Mouse (Mus musculus): ENCODE results near the gene Nrxn1. TPM values are rescaled to one million over a fixed set of nuclear protein-coding genes. Genes with fewer than 3 reads are reported as not detected.
"Not testable (repeated sequence)": the region's sequence is repeated elsewhere in the genome, so short reads cannot be mapped to it uniquely, and the experiment has no call there.

Nrxn1 gene
- total and polyA plus RNA-seq, 3 experiments: 5.3 to 12.7 (median 7.1) TPM

DNA sequence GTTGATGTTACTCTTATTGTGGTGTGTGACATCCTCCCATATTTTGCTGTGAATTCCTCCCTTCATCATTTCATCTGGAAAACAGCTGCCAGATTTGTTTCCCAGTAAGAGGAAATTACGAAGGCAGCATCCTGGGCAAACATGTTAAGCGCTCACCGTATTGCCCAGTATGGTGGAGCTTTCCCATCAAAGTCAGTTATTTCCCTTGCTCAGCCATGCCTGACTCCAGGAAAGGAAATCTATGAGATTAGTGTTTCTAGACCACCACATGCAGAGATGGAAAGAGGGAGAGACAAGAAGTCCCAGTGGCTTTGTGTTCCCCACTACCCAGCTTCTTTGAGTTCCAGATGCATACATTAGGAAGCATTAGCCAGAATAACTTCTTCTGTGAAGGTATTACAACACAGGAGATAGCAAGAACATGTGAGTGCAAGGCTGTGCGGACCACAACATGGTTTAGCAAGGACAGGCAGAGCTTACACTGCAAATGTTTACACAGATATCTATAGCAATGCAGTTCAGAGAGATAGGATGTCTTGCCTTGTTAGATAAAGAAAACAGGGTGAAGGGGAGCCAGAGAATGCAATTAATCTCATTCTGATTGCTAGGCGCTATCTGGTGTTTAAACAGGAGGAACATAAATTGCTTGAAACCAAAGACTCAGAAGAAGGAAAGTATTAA lies 839.3 kb downstream of the Nrxn1 start:
- DNase-seq: no peak

DNA sequence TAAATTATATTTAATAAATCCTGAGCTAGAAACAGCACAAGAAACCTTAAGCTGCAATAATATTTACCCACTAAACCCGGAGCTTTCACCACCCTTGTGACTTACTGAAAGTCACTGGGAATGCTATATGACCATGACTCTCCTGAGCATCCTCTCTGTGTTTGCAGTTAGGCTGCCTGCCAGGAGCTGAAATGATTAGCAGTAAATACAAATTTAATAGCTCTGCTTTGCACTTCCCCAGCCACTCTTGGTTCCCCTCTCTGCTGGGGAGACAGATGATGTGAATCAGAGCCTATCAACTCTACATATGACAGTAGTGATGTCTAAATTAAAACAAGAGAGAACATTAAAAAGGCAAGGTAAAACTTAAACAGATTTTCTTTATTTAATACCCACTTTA lies 840.7 kb downstream of the Nrxn1 start:
- no peak for DNase-seq

DNA sequence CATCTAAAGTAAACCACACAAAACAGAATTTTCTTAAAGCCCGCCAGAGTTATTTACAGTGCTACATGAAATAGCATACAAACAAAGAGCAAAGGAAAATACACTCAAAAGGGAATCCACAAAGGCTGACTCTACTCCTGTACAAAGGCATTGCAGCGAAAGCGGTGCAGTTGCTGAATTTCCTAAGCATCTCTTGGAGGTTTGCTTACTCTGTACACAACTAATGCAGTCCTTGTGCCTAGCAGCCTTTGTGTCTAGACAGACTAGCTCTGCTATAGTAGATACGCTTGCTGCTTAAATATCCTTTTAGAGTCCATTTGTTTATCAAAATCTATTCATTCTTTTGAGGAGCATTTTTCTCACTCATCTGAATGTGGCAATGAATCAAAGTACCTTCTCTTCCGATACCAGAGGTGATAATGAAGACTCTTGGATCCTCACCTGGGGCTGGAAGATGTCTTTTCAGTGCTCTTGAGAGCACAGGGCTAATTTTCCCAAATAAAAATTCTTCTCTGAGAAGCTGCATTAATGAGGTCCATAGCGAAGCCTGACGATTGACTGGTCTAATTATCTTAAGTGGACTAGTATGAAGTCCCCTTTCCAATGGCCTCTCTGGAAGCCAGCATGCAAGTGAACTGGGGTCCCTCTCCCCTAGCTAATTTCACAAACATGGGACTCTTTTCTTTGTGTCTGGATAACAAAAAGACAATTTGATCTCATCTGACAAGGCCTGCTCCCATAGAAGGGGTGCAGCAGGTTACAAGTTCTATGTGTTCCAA lies 845.6 kb downstream of the Nrxn1 start:
- DNase-seq: no peak

DNA sequence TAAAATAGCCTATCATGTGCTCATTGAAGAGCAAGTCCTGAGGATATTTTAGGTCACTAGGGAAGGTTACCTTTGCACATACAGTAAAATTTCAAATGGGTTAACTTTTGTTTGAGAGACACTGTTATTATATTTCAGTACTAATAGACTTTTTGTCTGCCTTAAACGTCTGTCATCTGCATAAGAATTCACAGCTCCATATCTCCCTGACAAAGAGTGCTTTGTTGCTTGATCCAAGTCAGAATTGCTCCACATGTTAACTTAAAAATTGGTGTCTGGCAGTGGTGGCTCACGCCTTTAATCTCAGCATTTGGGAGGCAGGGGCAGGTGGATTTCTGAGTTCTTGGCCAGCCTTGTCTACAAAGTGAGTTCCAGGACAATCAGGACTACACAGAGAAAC lies 848.5 kb downstream of the Nrxn1 start:
- DNase-seq: no peak

DNA sequence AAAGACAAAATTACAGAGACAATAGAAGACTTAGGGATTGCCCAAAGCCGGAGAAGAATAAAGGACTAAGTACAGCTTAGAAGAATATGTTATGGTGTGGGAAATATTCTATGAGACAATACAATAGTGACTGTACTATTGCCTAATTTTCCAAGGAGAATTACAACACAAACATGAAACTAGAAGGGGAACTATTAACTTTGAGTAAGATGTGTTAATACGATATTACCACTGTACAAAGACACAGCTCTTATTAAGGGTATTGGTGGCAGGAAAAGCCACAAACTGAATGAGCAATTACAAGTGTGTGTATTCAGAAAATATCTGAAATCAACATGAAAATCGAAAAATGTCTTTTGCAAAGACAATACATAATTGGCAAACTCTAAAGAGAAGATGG lies 853.9 kb downstream of the Nrxn1 start:
- no peak for DNase-seq

DNA sequence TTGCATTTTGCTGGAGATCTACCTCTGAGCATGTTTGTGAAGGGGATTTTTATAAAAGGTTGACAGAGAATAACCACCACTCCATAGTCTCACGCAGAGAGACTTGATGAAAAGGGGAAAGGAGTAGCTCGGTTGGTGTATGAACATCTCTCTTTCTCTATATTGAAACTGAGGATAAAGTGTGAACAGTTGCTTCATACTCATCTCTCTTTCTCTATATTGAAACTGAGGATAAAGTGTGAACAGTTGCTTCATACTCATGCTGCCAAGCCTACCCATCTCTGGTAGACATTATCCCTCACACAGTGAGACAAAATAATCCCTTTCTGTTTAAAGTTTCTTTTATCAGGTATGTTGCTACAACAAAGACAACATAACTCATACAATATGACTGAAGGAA lies 854.4 kb downstream of the Nrxn1 start:
- DNase-seq: no peak

DNA sequence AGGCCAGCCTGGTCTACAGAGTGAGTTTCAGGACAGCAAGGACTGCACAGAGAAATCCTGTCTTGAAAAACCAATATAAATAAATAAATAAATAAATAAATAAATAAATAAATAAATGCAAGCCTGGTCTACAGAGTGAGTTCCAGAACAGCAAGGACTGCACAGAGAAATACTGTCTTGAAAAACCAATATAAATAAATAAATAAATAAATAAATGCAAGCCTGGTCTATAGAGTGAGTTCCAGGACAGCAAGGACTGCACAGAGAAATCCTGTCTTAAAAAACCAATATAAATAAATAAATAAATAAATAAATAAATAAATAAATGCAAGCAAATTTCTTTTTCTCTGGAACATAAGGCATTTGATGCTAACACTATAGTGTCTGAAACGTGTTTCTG lies 857.2 kb downstream of the Nrxn1 start:
- DNase-seq: not testable (repeated sequence)

DNA sequence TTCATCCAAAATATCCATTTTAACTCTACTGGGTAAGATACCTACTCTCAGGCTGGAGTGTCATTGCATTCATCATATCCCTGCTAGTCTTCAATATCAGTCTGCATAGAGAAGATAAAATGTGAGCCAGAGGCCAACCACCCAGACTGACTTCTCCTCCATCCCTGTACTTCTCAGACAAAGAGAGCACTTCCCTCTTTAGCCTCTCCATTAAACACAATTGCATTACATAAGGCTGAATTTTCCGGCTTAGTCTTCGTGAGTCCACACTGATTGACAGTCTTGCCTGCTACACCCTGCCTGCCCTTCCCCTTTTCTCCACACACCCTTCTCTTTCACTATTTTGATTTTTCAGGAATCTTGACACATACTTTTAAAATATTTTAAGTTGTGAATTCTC lies 858.1 kb downstream of the Nrxn1 start:
- DNase-seq: no peak

DNA sequence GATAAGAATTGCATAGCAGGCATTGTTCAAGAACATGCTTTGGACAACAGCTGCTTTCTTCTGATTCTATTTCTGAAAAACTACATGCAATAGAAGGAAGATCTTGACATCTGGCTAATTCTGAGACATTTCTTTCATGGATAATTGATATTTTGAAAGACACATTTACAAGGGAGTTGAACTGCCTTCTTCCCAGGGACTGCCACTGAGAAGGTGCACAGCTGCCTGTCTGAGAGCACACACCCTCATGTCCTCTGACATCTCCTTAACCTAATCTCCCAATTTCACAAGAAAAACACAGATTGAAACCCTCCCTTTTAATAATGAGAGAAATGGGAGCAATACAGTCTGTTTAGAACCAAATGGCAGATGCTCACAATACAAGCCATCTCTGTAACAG lies 884.3 kb downstream of the Nrxn1 start:
- DNase-seq: no peak

DNA sequence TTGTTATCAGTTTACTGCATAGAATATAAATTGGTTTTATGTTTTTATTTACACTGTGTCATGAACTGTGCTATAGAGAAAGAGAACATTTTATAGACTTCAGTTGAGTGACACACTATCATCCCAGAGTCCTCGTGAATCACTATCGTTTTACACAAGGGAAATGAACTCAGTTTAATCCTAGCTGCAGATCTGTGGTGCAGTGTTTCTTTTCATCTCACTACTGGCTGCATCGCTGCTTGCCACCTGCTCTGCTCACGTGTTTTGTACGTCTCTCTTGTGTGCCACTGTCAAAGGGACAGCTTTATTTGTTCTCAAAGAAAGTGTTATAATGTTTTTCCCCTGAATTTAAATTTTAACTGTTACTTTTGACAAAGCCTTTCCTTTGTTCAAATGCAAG lies 885.3 kb downstream of the Nrxn1 start:
- no peak for DNase-seq

DNA sequence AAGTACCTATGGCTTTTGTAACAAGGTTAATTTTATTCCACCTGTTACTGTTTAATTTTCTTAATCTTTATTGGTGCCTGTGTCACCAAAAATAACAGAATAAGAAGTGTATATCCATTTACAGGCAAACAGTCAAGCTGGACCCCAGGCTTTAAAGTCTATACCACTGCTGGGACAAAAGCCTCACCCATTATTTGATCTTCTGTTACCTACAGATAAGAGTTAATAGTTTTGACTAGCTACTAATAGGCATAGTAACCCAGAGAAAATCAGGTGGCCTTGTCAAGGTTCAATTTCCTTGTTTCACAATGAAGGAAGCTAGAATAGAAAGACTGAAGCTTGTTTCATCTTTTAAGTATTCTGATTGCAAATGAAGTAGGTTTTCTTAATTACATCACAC lies 888.9 kb downstream of the Nrxn1 start:
- DNase-seq: no peak

DNA sequence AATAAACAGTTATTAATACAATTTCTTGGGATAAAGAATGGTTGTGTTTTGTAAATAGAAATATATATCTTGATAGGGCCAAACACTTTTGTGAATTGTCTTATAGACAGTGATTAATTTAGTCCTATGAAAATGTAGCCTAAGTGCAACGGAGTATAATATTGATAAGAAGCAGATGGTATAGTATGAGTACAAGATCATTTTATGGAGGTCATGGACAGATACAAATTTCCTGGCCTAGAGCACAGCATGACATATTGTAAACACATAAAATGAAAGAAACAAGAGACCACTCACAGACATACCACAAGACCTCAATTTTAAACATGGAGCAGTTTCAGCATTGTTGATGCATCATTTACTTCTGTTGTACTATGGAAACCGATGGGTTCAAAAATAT lies 890.1 kb downstream of the Nrxn1 start:
- no peak for DNase-seq

DNA sequence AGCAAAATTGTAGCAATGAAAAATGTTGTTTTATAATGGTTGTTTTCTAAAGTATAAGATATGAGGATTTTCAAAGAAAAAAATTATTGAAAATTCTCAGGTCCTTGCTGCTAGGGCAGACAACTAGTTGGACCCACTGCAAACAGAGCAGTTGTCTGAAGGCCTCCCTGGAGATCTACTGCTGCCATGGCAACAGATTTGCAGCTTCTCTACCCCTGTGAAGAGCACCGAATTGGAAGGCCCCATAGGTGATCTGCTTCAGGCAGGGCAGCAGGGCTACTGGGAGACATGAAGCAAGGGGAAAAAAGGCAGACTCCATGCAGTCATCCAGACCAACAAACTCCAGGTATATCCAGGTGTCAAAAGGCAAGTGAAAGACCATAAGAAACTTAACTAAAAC lies 896.1 kb downstream of the Nrxn1 start:
- no peak for DNase-seq

DNA sequence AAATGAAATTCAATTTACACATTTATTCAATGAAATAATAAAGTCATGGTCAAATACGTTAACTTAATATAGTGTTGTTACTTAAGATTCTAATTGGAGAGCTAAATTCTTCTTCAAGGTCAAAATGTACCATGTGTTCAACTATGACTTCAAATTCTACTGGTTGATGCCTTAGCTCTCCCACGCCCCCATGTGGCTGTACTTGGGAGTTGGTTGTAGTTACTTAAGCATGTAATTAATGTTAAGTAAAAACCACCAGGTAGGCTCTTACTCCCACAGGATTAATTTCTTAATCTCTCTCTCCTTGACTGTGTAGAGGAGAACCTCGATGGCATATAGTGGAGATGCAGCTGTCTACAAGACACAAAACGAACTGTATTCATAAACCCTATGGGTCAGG lies 951.3 kb downstream of the Nrxn1 start:
- peak; percentile 26 for DNase-seq

DNA sequence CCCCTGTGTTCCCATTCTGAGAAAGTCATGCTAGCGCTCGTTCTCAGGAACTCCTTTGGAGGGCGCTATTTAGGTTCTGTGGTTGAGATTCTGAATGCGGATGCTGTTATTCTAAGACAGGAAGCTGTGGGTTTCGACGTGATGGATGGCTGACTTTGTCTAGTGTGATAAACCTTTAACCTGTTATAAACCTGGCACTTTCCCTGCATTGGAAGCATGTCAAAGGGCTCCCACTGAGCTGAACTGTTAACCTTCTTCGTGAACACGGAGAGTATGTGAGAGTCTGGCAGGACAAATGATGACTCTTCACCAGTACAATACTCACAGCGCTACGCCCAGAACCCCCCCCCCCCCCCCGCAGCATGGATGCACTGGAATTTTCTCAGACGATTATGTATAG lies 962.0 kb downstream of the Nrxn1 start:
- DNase-seq: no peak

DNA sequence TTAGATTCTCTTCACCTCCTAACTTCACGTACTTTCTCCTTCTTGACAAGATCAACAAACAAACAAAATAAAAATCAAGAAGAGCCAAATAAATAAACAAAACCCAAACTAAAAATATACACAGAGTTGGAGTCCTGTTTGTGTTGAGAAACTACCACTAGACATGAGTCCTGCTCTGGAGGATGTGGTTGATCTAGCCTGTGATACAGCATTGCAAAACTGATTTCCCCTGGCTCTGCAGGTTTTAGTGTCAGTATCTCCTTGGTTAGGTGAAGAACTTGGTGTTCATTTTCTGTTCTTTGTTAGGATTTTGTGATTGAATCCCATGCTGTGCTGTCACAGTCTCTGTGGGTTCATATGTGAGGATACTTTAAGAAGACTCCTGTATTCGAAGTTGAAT lies 963.7 kb downstream of the Nrxn1 start:
- no peak for DNase-seq

DNA sequence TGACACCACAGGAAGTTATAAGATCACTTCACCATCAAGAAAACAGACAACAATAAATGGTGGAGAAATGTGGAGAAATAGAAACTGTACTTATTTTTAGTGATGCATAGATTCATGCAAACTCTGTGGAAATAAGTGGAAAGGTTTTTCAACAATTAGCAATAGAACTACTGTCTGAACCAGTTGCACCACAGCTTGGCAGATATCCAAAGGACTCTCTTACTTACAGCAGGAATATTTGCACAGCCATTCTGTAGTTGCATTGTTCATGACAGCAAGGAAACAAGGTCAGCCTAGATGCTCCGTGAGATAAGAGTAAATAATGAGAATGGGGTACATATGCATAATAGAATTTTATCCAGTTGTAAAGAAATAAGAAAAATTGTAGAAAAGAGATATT lies 965.3 kb downstream of the Nrxn1 start:
- peak; percentile 18 for DNase-seq

DNA sequence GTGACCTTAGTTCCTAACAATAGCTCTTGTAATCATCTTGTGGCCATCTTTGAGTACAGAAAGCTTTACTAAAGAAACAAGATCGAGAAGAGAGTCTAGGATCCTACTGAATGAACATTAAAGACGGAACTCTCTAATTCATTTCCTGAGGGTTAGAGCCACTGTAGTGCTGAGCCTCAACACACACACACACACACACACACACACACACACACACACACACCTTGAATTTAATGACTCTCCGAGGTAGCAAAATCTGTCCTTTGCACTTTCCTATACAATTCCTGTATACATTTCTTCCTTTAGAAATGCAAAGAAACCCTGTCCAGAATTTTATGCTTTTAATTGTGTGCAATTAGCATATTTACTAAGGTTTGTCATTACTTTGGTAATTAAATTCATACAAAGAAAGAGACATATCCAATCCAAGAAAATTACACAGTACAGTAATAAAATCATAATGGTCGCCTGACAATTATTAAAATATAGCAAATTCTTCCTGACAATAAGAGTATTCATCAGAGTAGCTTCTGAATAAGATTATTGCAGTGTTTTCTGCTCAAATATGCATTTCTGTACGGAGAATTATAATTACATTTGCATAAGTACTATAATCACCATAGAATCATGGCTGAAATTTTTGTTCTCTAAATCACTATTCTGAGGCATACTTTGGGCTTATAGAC lies 969.9 kb downstream of the Nrxn1 start:
- DNase-seq: no peak

DNA sequence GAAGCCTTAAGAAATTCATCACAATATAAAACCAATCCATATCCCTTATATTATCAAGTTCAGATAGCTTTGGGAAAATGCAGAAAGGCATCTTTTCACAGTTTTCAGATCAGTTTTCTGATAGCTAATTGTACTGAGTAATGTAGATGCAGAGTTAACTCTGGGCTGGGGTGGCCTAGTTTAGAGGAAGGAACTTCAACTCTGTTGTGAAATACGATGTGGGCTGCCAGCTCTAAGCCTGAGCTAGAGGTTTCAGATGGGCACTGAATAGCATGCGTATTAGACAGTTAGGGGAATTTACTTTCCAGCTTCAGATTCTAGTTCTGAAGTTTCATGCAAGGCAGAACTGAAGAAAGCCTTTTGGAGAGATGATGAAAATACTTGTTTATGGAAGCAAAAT lies 976.6 kb downstream of the Nrxn1 start:
- no peak for DNase-seq

DNA sequence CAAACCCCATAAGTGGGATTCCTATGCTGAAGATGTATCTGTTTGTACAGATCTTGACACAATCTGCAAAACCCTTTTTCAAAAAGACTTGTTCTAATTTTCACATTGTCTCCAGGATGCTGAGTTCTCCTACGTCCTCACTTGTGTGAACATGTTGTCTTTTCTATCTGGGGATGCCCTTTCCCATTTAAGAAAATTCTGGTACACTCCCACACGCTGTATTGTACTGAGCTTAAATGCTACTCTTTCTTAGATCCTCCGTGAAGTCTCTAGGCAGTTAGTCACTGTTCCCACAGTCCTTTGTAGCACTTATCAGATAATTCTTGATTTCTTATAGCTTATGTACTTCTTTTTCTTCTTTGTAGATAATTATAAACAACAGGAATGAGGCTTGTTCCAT lies 997.9 kb downstream of the Nrxn1 start:
- DNase-seq: no peak

DNA sequence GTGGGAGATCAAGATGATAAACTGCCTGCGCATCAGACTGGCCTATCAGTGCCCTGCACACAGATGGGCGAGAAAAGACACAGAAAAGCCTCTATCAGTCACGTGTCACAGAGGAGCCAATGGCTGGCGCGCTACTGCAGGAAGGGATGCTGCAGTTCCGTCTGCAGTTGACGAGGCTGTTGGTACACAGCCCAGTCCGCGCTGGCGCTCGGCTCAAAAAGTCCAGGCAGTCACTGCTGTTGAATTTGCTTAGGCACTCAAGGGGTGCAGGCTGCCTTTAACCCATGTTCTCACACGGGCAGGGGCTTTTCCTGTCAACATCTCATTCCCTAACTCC lies 1004.6 kb downstream of the Nrxn1 start:
- DNase-seq: peak; percentile 49

DNA sequence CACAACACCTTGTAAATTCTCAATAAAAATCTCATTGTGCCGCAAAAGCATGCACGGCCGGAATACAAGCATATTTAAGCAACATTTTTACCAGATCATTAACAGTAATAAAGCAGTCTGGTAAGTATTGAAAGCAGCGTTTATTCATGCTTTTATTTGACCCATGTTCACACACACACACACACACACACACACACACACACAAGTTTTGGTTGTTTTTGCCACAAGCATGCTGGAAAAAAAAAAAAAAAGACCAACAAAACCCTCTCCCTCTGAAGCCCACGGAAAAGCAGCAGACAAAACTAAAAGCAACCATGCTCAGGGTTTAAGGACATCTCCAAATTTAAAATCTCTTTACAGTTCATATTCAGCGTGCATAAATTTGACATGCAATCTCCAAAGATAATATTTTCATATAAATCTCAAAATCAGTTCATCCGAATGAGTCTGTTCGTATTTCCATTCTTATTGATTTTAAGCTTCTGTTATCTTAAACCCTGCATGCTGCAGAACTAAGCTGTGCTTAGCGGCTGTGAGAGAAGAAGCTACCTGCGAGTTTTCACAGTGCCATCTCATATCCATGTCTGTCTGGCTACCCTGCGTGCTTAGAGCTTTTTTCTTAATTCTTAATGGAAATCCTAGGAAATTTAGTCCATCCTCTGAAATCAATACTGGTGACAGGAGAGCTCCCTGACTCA lies 1005.1 kb downstream of the Nrxn1 start:
- no peak for DNase-seq

DNA sequence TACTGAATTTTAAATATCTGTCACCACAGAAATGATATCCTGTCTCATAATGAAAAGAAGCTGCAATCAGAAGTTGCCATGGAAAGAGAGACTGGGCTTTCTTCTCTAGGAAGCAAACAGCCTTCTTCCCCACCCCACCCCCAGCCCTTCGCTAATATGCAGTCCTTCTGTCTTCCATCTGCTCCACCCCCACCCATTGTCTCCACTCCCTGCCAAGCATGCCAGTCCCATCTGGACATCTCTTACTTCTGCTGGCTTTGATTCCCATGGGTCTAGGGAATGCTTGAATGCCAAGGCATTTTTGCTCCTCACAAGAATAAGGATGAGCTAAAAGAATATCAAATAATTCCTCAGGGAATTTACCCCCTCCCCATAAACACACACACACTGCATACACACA lies 1006.0 kb downstream of the Nrxn1 start:
- no peak for DNase-seq
